Mouse (Mus musculus) forebrain, embryonic 11.5 days (tissue): ENCODE data around the gene Slc25a44. TPM values are rescaled to one million over a fixed set of nuclear protein-coding genes. Genes with fewer than 3 reads are reported as not detected.
"Not testable (repeated sequence)": the region's sequence is repeated elsewhere in the genome, so short reads cannot be mapped to it uniquely, and the experiment has no call there.

Experiments used
- ATAC-seq: fragments of 200-750 bp; cut with Nextera tagmentation; replicated peaks from 2 replicates; pipeline ENCODE4 v1.8.0; 2017; ENCODE audit warnings: moderate TSS enrichment; ENCODE audit not compliant: low FRiP score
- DNase-seq: peaks from one replicate; pipeline ENCODE4 v3.0.0-alpha.2; 2017; ENCODE audit warnings: low spot score
- H3K27ac ChIP-seq: fragments of 300-500 bp; sonication (generic); 2 replicates; pipeline ENCODE4 v1.5.1; 2014; ENCODE audit warnings: low read depth, low read length
- H3K27me3 ChIP-seq: fragments of 300-500 bp; sonication (generic); 2 replicates; pipeline ENCODE4 v1.6.1; 2014; ENCODE audit warnings: mild to moderate bottlenecking, low read length, mixed read lengths; ENCODE audit not compliant: control insufficient read depth, insufficient read depth
- H3K36me3 ChIP-seq: fragments of 300-500 bp; sonication (generic); 2 replicates; pipeline ENCODE4 v1.6.1; 2014; ENCODE audit warnings: mild to moderate bottlenecking, low read length, moderate library complexity, mixed read lengths; ENCODE audit not compliant: control insufficient read depth, insufficient read depth
- H3K4me1 ChIP-seq: fragments of 300-500 bp; sonication (generic); replicated peaks from 2 replicates; pipeline ENCODE4 v1.6.1; 2014; ENCODE audit warnings: low read length, mixed read lengths; ENCODE audit not compliant: control insufficient read depth, insufficient read depth
- H3K4me2 ChIP-seq: fragments of 300-500 bp; sonication (generic); 2 replicates; pipeline ENCODE4 v1.6.1; 2014; ENCODE audit warnings: low read depth, mild to moderate bottlenecking, low read length, moderate library complexity, mixed read lengths; ENCODE audit not compliant: severe bottlenecking
- H3K4me3 ChIP-seq: fragments of 300-500 bp; sonication (generic); 2 replicates; pipeline ENCODE4 v1.5.1; 2014; ENCODE audit warnings: low read depth, low read length
- H3K9ac ChIP-seq: fragments of 300-500 bp; sonication (generic); 2 replicates; pipeline ENCODE4 v1.6.1; 2014; ENCODE audit warnings: low read length
- H3K9me3 ChIP-seq: fragments of 300-500 bp; sonication (generic); 2 replicates; pipeline ENCODE4 v1.6.1; 2016; ENCODE audit warnings: low read length, mixed read lengths; ENCODE audit not compliant: control insufficient read depth
- WGBS: fragments of 180-500 bp; shearing (Covaris S2); extraction: QIAGEN DNeasy Blood & Tissue Kit; methylation state at CpG from one replicate; pipeline ENCODE4 v1.1.7; 2014; 5-methylcytosine and 5-hydroxymethylcytosine counted together
- polyA plus RNA-seq: library from polyadenylated mRNA; unstranded; fragments of >200 nt; fragmentation: Nextera tagmentation; extraction: Ambion mirVana; gene quantifications from 2 replicates; pipeline ENCODE4 v1.2.1, GENCODE M21; 2014

The Slc25a44 gene
- polyA plus RNA-seq, 1 experiment from 2014 or later = 22.6 TPM

DNA sequence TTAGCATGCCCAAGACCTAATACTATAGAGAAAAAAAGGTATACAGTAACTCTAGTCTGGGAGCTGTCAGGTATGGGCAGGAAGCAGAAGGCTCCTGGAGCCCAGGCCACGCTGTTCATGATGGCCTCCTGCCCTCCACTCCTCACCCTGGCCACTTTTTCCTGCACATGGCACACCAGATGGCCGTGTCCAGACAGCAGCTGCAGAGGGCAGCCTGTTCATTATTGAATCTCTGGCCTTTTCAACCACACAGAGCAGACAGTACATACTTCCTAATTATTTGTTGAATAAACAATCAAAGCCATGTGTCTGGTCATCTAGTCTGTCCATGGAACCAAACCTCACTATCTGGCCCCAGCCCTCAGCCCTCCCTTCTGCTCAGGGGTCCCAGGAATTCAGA lies 26.3 kb downstream of the Slc25a44 start:
- Histone ChIP-seq H3K9me3 (no peaks in the 10 kb centered on the region), H3K9ac (no peak overlapping the region), H3K36me3 (no peaks in the 10 kb centered on the region; the same call in 1 of the 2 replicates), H3K27ac (no peak overlapping the region), H3K4me1 (no peaks in the 10 kb centered on the region), H3K4me3 (no peak overlapping the region), H3K27me3 (no peaks in the 10 kb centered on the region), H3K4me2 (no peak overlapping the region)
- WGBS = 72% methylated on average over 2 of the region's 2 CpGs
- ATAC-seq = no peak
- no peak for DNase-seq

DNA sequence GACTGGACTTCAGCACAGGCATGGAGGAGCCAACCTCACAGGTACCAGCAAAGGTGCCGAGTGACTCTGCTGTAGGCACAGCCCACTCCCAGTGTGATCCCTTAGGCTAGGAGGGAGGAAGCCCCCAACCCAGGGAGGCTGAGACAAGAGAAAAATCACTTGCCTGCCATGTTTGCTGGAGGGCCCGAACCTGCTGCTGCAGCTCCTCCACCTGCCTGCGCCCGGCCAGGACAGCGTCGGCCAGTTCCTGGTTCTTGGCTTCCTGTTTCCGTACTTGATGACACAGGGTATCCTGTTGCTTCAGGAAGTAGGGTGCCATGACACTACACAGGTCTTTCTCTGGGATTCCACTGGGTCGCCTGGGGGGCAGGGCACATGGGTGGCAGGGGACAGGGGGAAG lies 29.2 kb downstream of the Slc25a44 start:
- no peaks in the 10 kb centered on the region for H3K27me3 ChIP-seq
- DNase-seq (no peak), ATAC-seq (no peak)
- H3K4me2 ChIP-seq = no peak overlapping the region
- H3K9ac ChIP-seq = no peak overlapping the region
- 92% methylated on average over 8 of the region's 8 CpGs for WGBS
- no peaks in the 10 kb centered on the region for H3K4me1 ChIP-seq
- H3K36me3 ChIP-seq = no peaks in the 10 kb centered on the region; the same call in 1 of the 2 replicates
- no peak overlapping the region for H3K27ac ChIP-seq
- H3K9me3 ChIP-seq = no peaks in the 10 kb centered on the region
- H3K4me3 ChIP-seq = no peak overlapping the region

DNA sequence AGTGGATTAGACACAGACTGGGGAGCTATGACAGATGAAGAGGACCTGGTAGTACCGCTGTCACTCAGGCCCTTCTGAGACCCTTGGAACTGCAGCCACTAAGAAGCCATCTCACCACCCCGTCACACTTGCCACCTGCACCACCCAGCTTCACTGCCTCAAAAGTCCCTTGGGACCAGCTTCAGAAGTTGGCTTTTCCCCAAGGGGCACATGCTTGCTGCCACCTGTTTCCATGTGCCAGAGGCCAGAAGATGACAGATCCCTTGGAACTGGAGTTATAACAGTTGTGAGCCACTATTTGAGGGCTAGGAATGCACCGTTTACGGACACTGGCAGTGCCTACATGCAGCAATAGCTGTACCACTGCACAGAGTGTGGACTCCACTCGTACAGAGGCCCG lies 29.7 kb downstream of the Slc25a44 start:
- H3K27me3 ChIP-seq = no peaks in the 10 kb centered on the region
- H3K9me3 ChIP-seq = no peaks in the 10 kb centered on the region
- DNase-seq = no peak
- no peak overlapping the region for H3K9ac ChIP-seq
- 92% methylated on average over 6 of the region's 6 CpGs for WGBS
- no peaks in the 10 kb centered on the region for H3K4me1 ChIP-seq
- no peak for ATAC-seq
- H3K36me3 ChIP-seq = no peaks in the 10 kb centered on the region; the same call in 1 of the 2 replicates
- H3K27ac ChIP-seq = no peak overlapping the region
- no peak overlapping the region for H3K4me3 ChIP-seq
- H3K4me2 ChIP-seq = no peak overlapping the region

DNA sequence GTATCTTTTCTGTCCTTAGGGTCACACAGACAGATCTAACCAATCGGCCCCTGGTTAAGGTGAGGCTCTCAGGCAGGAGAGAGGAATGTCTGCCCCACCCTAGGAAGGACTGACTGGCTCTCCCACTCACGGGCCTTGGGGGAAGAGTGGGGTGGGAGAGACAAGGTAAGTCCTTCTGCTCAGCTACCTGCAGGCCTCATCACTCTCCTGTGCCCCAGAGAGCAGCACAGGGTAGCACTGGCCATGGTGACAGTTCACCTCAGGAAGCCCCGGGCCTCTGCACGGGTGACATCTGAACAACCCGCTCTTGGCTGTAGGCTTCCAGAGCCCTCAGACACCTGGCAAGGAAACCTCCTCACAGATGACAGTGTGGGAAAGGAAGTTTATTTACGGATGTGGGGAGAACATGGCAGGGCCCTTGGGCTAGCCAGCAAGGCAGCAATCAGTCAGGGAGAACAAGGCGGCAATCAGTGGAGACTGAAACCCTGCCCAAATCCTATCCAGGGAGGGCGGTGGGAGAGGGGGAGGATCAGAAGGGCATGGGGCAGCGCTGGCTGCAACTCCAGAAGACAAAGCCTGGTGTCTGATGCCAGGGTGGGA lies 31.1 kb downstream of the Slc25a44 start:
- H3K9me3 ChIP-seq = no peaks in the 10 kb centered on the region
- no peak overlapping the region for H3K27ac ChIP-seq
- WGBS = 91% methylated on average over 9 of the region's 9 CpGs
- H3K4me1 ChIP-seq = no peaks in the 10 kb centered on the region
- no peak overlapping the region for H3K4me3 ChIP-seq
- no peaks in the 10 kb centered on the region for H3K27me3 ChIP-seq
- no peak for ATAC-seq
- H3K36me3 ChIP-seq = no peaks in the 10 kb centered on the region; the same call in 1 of the 2 replicates
- H3K9ac ChIP-seq = no peak overlapping the region
- no peak overlapping the region for H3K4me2 ChIP-seq
- no peak for DNase-seq

DNA sequence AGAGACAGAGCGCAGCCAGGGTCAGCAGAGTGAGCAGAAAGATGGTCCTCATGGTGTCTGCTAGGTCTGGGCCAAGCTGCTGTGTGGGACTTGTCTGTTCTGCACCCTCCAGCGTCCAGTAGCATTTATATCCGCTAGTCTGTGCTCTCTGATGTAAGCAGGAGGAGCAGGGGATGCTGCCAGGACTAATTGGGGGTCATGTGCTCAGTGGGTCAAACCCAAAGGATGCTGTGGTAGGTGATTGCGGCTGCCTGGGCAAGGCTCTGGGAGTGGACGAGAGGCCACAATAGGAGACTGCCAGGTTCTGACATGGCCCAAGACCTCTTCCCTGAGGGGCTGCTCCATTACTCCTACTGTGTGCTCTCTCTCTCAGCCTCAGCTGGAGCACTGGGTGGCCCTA lies 40.6 kb downstream of the Slc25a44 start, which contains the start of gene Bglap:
Gene Bglap, minus strand, starts transcription at position 101 of the 400 bp plus-strand sequence.
- Histone ChIP-seq H3K9ac (no peak within 1 kb of the TSS), H3K4me1 (peaks cover 2% of the 10 kb centered on the region; the same call in 1 of the 2 replicates), H3K36me3 (no peaks in the 10 kb centered on the region), H3K9me3 (no peaks in the 10 kb centered on the region), H3K27ac (no peak within 1 kb of the TSS), H3K27me3 (no peaks in the 10 kb centered on the region), H3K4me3 (no peak within 1 kb of the TSS), H3K4me2 (no peak within 1 kb of the TSS)
- DNase-seq (peak; percentile 46), ATAC-seq (no peak)
- 89% methylated on average over 5 of the region's 5 CpGs for WGBS

DNA sequence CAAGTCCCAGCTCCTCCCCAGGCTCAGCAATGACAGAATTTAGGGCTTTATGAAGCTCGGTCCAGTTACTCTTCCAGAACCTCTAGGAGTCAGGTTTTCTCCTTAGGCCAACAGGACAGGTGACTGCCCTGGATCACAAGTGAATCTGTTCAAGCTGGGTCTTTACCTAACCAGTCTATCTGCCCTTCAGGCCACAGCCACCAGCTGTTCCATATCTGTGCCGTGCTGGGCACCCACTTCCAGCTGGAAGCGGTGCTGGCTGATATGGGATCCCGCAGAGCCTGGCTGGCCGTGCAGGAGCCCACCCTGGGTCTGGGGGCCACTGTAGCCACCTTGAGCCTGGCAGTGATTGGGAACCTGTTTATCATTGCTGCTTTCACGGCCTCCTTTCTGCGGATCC lies 42.6 kb downstream of the Slc25a44 start:
- not testable (repeated sequence) for H3K36me3 ChIP-seq, H3K4me2 ChIP-seq, H3K27me3 ChIP-seq, H3K9ac ChIP-seq, H3K4me1 ChIP-seq, H3K27ac ChIP-seq, H3K9me3 ChIP-seq, H3K4me3 ChIP-seq, DNase-seq
- peak; percentile 27; the same call in 1 of the 2 replicates for ATAC-seq
- WGBS = 17% methylated on average over 1 of the region's 7 CpGs

DNA sequence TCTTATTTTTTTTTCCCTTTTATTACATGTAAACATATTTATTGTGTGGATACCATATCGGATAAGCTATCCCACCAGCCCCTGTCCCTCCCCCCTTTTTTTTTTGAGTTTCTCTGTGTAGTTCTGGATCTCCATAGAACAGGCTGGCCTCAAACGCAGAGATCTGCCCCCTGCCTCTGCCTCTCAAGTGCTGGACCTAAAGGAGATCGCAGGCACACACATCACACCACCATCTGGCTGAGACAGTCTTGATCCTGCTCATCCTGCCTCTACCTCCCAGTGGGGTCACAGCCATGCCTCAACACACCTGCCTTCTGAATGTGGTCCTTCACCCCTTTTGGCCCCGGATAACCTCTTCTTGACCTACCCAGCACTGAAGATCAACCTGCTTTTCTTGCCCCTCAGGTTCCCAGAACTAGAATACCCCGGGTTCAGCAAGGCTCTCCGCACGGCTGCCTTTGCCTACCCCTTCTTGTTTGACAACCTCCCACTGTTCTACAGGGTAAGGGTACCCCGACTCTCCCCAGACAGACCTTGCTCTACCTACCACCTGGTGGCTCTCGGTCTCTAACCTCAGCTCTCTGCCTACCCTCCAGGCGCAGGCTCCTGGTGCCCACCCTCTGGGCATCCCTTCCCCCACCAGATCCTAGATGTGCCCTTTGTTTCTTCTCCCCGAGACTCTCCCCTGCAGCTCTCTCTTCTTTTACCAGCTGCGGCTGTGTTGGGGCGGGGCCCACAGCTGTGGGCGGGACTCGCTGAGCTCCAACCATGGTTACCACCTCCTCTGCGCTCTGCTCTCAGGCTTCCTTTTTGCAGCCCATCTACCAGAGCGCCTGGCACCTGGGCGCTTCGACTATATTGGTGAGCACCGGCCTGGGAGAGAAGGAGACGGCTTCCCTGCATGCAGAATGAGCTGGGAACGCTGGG lies 43.3 kb downstream of the Slc25a44 start:
- H3K9me3 ChIP-seq, H3K36me3 ChIP-seq, H3K27me3 ChIP-seq, H3K4me1 ChIP-seq: not testable (repeated sequence)
- 5% methylated on average over 20 of the region's 22 CpGs for WGBS
- Histone ChIP-seq H3K27ac (peak overlapping the region; percentile 31; the same call in 1 of the 2 replicates), H3K4me2 (peak overlapping the region; percentile 47), H3K9ac (peak overlapping the region; percentile 43; the same call in 1 of the 2 replicates), H3K4me3 (0 out of 2 replicates have a peak overlapping the region, but pooled peaks have one; percentile 12)
- ATAC-seq (peak; percentile 92), DNase-seq (peak; percentile 81)

DNA sequence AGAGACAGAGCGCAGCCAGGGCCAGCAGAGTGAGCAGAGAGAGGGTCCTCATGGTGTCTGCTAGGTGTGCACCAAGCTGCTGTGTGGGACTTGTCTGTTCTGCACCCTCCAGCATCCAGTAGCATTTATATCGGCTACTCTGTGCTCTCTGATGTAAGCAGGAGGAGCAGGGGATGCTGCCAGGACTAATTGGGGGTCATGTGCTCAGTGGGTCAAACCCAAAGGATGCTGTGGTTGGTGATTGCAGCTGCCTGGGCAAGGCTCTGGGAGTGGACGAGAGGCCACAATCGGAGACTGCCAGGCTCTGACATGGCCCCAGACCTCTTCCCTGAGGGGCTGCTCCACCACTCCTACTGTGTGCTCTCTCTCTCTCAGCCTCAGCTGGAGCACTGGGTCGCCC lies 46.3 kb downstream of the Slc25a44 start, which contains the start of gene Bglap2:
Gene Bglap2, minus strand, starts transcription at position 101 of the 400 bp plus-strand sequence.
- not testable (repeated sequence) for H3K36me3 ChIP-seq, H3K27me3 ChIP-seq, H3K9me3 ChIP-seq, H3K4me2 ChIP-seq, ATAC-seq, H3K4me3 ChIP-seq, H3K9ac ChIP-seq, H3K4me1 ChIP-seq, DNase-seq, H3K27ac ChIP-seq
- WGBS = 79% methylated on average over 5 of the region's 5 CpGs
